Mouse (Mus musculus) embryonic facial prominence, embryonic 14.5 days (tissue): ENCODE measurements around the gene Med12l. TPM values are rescaled to one million over a fixed set of nuclear protein-coding genes. Genes with fewer than 3 reads are reported as not detected.

ENCODE experiments used
- ATAC-seq: fragments of 200-750 bp; cut with Nextera tagmentation; 2 replicates; pipeline ENCODE4 v1.8.0; 2017; ENCODE audit warnings: low read depth, moderate number of reproducible peaks, moderate TSS enrichment
- DNase-seq: peaks from one replicate; pipeline ENCODE4 v3.0.0-alpha.2; 2015; ENCODE audit warnings: low spot score
- H3K27ac ChIP-seq: fragments of 300-500 bp; sonication (generic); replicated peaks from 2 replicates; pipeline ENCODE4 v1.5.1; 2014; ENCODE audit warnings: low read depth, mild to moderate bottlenecking, low read length, moderate library complexity
- H3K27me3 ChIP-seq: fragments of 300-500 bp; sonication (generic); replicated peaks from 2 replicates; pipeline ENCODE4 v1.6.1; 2014; ENCODE audit warnings: low read length; ENCODE audit not compliant: control insufficient read depth, insufficient read depth
- H3K36me3 ChIP-seq: fragments of 300-500 bp; sonication (generic); 2 replicates; pipeline ENCODE4 v1.6.1; 2014; ENCODE audit warnings: low read length, mixed read lengths; ENCODE audit not compliant: control insufficient read depth, insufficient read depth
- H3K4me1 ChIP-seq: fragments of 300-500 bp; sonication (generic); 2 replicates; pipeline ENCODE4 v1.6.1; 2014; ENCODE audit warnings: antibody characterized with exemption, low read length; ENCODE audit not compliant: control insufficient read depth, insufficient read depth
- H3K4me2 ChIP-seq: fragments of 300-500 bp; sonication (generic); 2 replicates; pipeline ENCODE4 v1.6.1; 2014; ENCODE audit warnings: low read depth, mild to moderate bottlenecking, low read length, moderate library complexity, mixed read lengths
- H3K4me3 ChIP-seq: fragments of 300-500 bp; sonication (generic); 2 replicates; pipeline ENCODE4 v1.5.1; 2014; ENCODE audit warnings: low read depth, mild to moderate bottlenecking, low read length
- H3K9ac ChIP-seq: fragments of 300-500 bp; sonication (generic); 2 replicates; pipeline ENCODE4 v1.6.1; 2014; ENCODE audit warnings: low read depth, mild to moderate bottlenecking, low read length, moderate library complexity, mixed read lengths
- H3K9me3 ChIP-seq: fragments of 300-500 bp; sonication (generic); 2 replicates; pipeline ENCODE4 v1.6.1; 2016; ENCODE audit warnings: low read length; ENCODE audit not compliant: control insufficient read depth
- WGBS: fragments of 180-500 bp; shearing (Covaris S2); extraction: QIAGEN DNeasy Blood & Tissue Kit; methylation state at CpG from one replicate; pipeline ENCODE4 v1.1.7; 2014; 5-methylcytosine and 5-hydroxymethylcytosine counted together
- polyA plus RNA-seq: library from polyadenylated mRNA; unstranded; fragments of >200 nt; fragmentation: Nextera tagmentation; extraction: Ambion mirVana; gene quantifications from 2 replicates; pipeline ENCODE4 v1.2.1, GENCODE M21; 2014

The Med12l gene
- polyA plus RNA-seq, 1 experiment from 2014 or later, result 3.3 TPM

DNA sequence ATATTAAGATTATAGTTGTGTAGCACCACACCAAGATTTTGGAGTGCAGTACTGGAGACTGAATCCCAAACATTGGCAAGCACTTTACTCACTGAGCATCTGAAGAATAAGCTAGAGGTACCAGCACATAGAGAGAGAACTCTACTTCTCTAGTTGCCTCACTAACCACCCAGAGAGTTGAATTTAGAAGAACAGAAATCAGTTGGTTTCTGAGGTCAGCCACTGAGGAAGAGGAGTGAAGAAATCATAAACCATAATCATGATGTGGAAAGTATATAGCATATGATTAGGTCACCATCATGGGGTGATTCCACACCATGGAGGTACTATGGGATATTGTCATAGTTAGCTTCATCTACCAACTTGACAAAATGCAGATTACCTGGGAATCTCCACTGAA is 346.1 kb downstream of the Med12l start:
- Histone ChIP-seq H3K4me2 (no peak overlapping the region), H3K9me3 (no peaks in the 10 kb centered on the region), H3K36me3 (no peaks in the 10 kb centered on the region), H3K4me1 (no peaks in the 10 kb centered on the region), H3K9ac (no peak overlapping the region), H3K27me3 (no peaks in the 10 kb centered on the region), H3K4me3 (no peak overlapping the region), H3K27ac (no peak overlapping the region)
- no peak for ATAC-seq
- DNase-seq, result no peak

DNA sequence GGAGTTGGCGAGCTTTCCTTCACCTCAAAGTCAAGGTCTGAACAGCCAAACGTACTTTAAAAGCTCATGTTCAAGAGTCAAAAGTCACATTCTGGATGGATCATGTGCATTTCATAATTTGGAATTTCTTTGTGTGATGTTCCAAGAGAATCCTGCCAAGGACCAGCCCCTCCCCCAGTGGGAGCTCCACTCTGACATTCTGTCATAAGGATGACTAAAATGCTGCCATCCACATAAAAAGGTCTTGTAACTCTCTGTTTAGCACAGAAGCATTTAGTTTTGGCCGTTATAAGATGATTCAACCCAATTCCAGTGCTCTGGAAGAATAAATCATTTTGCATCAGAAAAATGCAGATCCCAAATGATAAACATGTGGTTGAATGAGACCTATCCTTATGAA is 348.5 kb downstream of the Med12l start:
- no peaks in the 10 kb centered on the region for H3K9me3 ChIP-seq
- H3K27me3 ChIP-seq, result no peaks in the 10 kb centered on the region
- DNase-seq (peak; percentile 69), ATAC-seq (no peak; the same call in 1 of the 2 replicates)
- no peak overlapping the region for H3K9ac ChIP-seq
- no peak overlapping the region for H3K4me2 ChIP-seq
- H3K4me1 ChIP-seq, result no peaks in the 10 kb centered on the region
- WGBS, result 54% methylated on average over 3 of the region's 3 CpGs
- H3K36me3 ChIP-seq, result no peaks in the 10 kb centered on the region
- H3K4me3 ChIP-seq, result no peak overlapping the region
- H3K27ac ChIP-seq, result no peak overlapping the region

GRCm38 (mm10) chr3:59360102-59360501 is 354.5 kb downstream of the Med12l start:
- no peaks in the 10 kb centered on the region for H3K4me1 ChIP-seq
- ATAC-seq (no peak; the same call in 1 of the 2 replicates), DNase-seq (peak; percentile 84)
- no peak overlapping the region for H3K9ac ChIP-seq
- no peak overlapping the region for H3K4me3 ChIP-seq
- no peaks in the 10 kb centered on the region for H3K36me3 ChIP-seq
- no peaks in the 10 kb centered on the region for H3K9me3 ChIP-seq
- no peak overlapping the region for H3K4me2 ChIP-seq
- H3K27ac ChIP-seq, result no peak overlapping the region
- no peaks in the 10 kb centered on the region for H3K27me3 ChIP-seq

- H3K9me3 ChIP-seq, result no peaks in the 10 kb centered on the region
- no peak overlapping the region for H3K4me2 ChIP-seq
- no peaks in the 10 kb centered on the region for H3K27me3 ChIP-seq
- no peak for ATAC-seq
- peak; percentile 59 for DNase-seq
- WGBS, result 55% methylated on average over 1 of the region's 1 CpGs
- H3K36me3 ChIP-seq, result no peaks in the 10 kb centered on the region
- H3K4me3 ChIP-seq, result no peak overlapping the region
- no peaks in the 10 kb centered on the region for H3K4me1 ChIP-seq
- H3K9ac ChIP-seq, result no peak overlapping the region
- no peak overlapping the region for H3K27ac ChIP-seq
Measured at GRCm38 (mm10) chr3:59361895-59362294, 356.3 kb downstream of the Med12l start.

Other genes starting within 250 kb of the Med12l start
- gene Mindy4b-ps, start 183.5 kb upstream of the Med12l start, polyA plus RNA-seq, result 0.19 and 0.20 TPM in 2 replicates
- gene Clrn1, start 120.5 kb upstream of the Med12l start, polyA plus RNA-seq, result 0.98 and 1.0 TPM in 2 replicates
- 0.80 and 1.1 TPM in 2 replicates for gene Gpr171, start 96.0 kb downstream of the Med12l start, polyA plus RNA-seq
- 1.8 and 2.1 TPM in 2 replicates for gene P2ry14, start 147.8 kb downstream of the Med12l start, polyA plus RNA-seq
- gene Gpr87, start 189.3 kb downstream of the Med12l start, polyA plus RNA-seq, result 7.4 and 7.9 TPM in 2 replicates
- 2.0 and 2.5 TPM in 2 replicates for gene P2ry13, start 205.1 kb downstream of the Med12l start, polyA plus RNA-seq